Mouse (Mus musculus) monocyte, adult 5-6 weeks (primary cell): ENCODE measurements around the gene Clmn. TPM values are rescaled to one million over a fixed set of nuclear protein-coding genes. Genes with fewer than 3 reads are reported as not detected.

Source experiments
- ATAC-seq: fragments of 153-309, 156-312 bp; replicated peaks from 2 replicates; pipeline ENCODE4 v1.8.0; 2017; ENCODE audit warnings: mild to moderate bottlenecking; ENCODE audit not compliant: low TSS enrichment, insufficient number of reproducible peaks, severe bottlenecking, poor library complexity, low FRiP score
- total RNA-seq: library from RNA; stranded (forward); fragments of 200-1000, 200-491, 200-594 nt; gene quantifications from 3 replicates; pipeline ENCODE4 v1.2.3, GENCODE M21; 2017

Clmn gene
- total RNA-seq, 1 experiment from 2014 or later = not detected

- no peak for ATAC-seq
Measured at GRCm38 (mm10) chr12:104824244-104824906, 40.5 kb downstream of the Clmn start.

GRCm38 (mm10) chr12:104823722-104824121, 41.2 kb downstream of the Clmn start:
- no peak for ATAC-seq

- no peak for ATAC-seq
Measured at GRCm38 (mm10) chr12:104822838-104823599, 41.9 kb downstream of the Clmn start.

- no peak for ATAC-seq
Measured at GRCm38 (mm10) chr12:104822151-104822550, 42.7 kb downstream of the Clmn start.

- ATAC-seq = no peak
Measured at GRCm38 (mm10) chr12:104820061-104820460, 44.8 kb downstream of the Clmn start.

- no peak for ATAC-seq
Measured at GRCm38 (mm10) chr12:104819050-104819449, 45.8 kb downstream of the Clmn start.

GRCm38 (mm10) chr12:104818057-104818456, 46.8 kb downstream of the Clmn start:
- no peak for ATAC-seq

GRCm38 (mm10) chr12:104817172-104817866, 47.6 kb downstream of the Clmn start:
- no peak for ATAC-seq

GRCm38 (mm10) chr12:104814291-104814690, 50.6 kb downstream of the Clmn start:
- ATAC-seq = no peak

- ATAC-seq = no peak
Measured at GRCm38 (mm10) chr12:104813762-104814161, 51.1 kb downstream of the Clmn start.

- ATAC-seq = no peak
Measured at GRCm38 (mm10) chr12:104812711-104813110, 52.2 kb downstream of the Clmn start.

GRCm38 (mm10) chr12:104810923-104811443, 53.9 kb downstream of the Clmn start:
- ATAC-seq = no peak

GRCm38 (mm10) chr12:104808421-104809067, 56.3 kb downstream of the Clmn start:
- no peak for ATAC-seq

GRCm38 (mm10) chr12:104806680-104807375, 58.0 kb downstream of the Clmn start:
- ATAC-seq = no peak

- no peak for ATAC-seq
Measured at GRCm38 (mm10) chr12:104801494-104802260, 63.2 kb downstream of the Clmn start.

GRCm38 (mm10) chr12:104799365-104799764, 65.5 kb downstream of the Clmn start:
- ATAC-seq = no peak

- no peak for ATAC-seq
Measured at GRCm38 (mm10) chr12:104797905-104798304, 67.0 kb downstream of the Clmn start.
